Mouse (Mus musculus) midbrain, embryonic 12.5 days (tissue): Measurements from ENCODE around the gene Apex1. TPM values are rescaled to one million over a fixed set of nuclear protein-coding genes. Genes with fewer than 3 reads are reported as not detected.

Source experiments
- polyA plus RNA-seq: library from polyadenylated mRNA; unstranded; fragments of >200 nt; fragmentation: Nextera tagmentation; extraction: Ambion mirVana; gene quantifications from 2 replicates; pipeline ENCODE4 v1.2.1, GENCODE M21; 2016

Gene Apex1
- polyA plus RNA-seq, 1 experiment from 2014 or later = 333 TPM

Other genes with a start within 250 kb of the Apex1 start
- not detected in 2 replicates for gene Olfr747, start 231.8 kb upstream of the Apex1 start, polyA plus RNA-seq
- gene Olfr748, start 217.6 kb upstream of the Apex1 start, polyA plus RNA-seq = not detected in 2 replicates
- not detected in 2 replicates for gene Olfr749, start 179.9 kb upstream of the Apex1 start, polyA plus RNA-seq
- gene Ttc5, start 139.4 kb upstream of the Apex1 start, polyA plus RNA-seq = 108 and 121 TPM in 2 replicates
- not detected in 2 replicates for gene Ccnb1ip1, start 117.2 kb upstream of the Apex1 start, polyA plus RNA-seq
- gene Parp2, start 117.1 kb upstream of the Apex1 start, polyA plus RNA-seq = 52.1 and 55.8 TPM in 2 replicates
- gene Tep1, start 54.4 kb upstream of the Apex1 start, polyA plus RNA-seq = 3.7 and 5.1 TPM in 2 replicates
- 0.35 and 0.60 TPM in 2 replicates for gene Klhl33, start 27.5 kb upstream of the Apex1 start, polyA plus RNA-seq
- 141 and 147 TPM in 2 replicates for gene Osgep, start 75 bp upstream of the Apex1 start, polyA plus RNA-seq
- gene Pip4p1, start 5.9 kb downstream of the Apex1 start, polyA plus RNA-seq = 68.3 and 72.8 TPM in 2 replicates
- gene Pnp, start 6.1 kb downstream of the Apex1 start, polyA plus RNA-seq = 50.0 and 50.1 TPM in 2 replicates
- not detected in 2 replicates for gene Gm49342, start 19.5 kb downstream of the Apex1 start, polyA plus RNA-seq
- gene Pnp2, start 31.0 kb downstream of the Apex1 start, polyA plus RNA-seq = 0.46 and 0.52 TPM in 2 replicates
- gene Rnase10, start 82.8 kb downstream of the Apex1 start, polyA plus RNA-seq = not detected in 2 replicates
- not detected in 2 replicates for gene Rnase9, start 116.9 kb downstream of the Apex1 start, polyA plus RNA-seq
- not detected in 2 replicates for gene Rnase11, start 125.2 kb downstream of the Apex1 start, polyA plus RNA-seq
- not detected in 2 replicates for gene Rnase12, start 132.7 kb downstream of the Apex1 start, polyA plus RNA-seq
- gene Olfr750, start 149.5 kb downstream of the Apex1 start, polyA plus RNA-seq = 0.03 TPM in 1 of 2 replicates, not detected in the other
- 12.0 and 14.2 TPM in 2 replicates for gene Rnase4, start 166.1 kb downstream of the Apex1 start, polyA plus RNA-seq
- 1.9 and 3.2 TPM in 2 replicates for gene Ang, start 166.2 kb downstream of the Apex1 start, polyA plus RNA-seq
- not detected in 2 replicates for gene Eddm3b, start 189.5 kb downstream of the Apex1 start, polyA plus RNA-seq
- gene Rnase6, start 198.9 kb downstream of the Apex1 start, polyA plus RNA-seq = 0.43 and 0.50 TPM in 2 replicates
- gene Rnase1, start 221.8 kb downstream of the Apex1 start, polyA plus RNA-seq = not detected in 2 replicates
- not detected in 2 replicates for gene Rnase2b, start 237.3 kb downstream of the Apex1 start, polyA plus RNA-seq